Mouse (Mus musculus) ovary, postnatal 14 days (tissue): ENCODE results near the gene Pus7.
"Not testable (repeated sequence)": the region's sequence is repeated elsewhere in the genome, so short reads cannot be mapped to it uniquely, and the experiment has no call there.

Source experiments
- DNase-seq: peaks from one replicate; pipeline ENCODE4 v3.0.0; 2022; ENCODE audit warnings: low spot score

Pus7 gene

DNA sequence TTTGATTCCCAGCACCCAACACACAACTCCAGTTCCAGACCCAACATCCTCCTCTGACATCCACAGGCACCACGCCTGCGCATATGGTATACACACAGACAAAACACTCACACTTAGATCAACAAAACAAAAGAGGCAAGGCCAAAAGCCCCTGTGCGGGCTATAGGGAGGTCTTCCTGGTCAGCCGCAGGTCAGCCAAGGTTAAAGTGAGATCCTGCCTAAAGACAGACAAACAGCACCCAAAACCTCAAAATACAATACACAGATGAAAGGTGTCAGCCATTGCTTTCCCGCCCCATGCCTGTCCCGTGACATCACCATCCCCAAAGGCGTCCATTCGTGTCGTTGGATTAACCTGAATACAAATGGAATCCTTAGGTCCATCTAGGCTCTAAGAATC is 27.9 kb downstream of the Pus7 start:
- no peak for DNase-seq

DNA sequence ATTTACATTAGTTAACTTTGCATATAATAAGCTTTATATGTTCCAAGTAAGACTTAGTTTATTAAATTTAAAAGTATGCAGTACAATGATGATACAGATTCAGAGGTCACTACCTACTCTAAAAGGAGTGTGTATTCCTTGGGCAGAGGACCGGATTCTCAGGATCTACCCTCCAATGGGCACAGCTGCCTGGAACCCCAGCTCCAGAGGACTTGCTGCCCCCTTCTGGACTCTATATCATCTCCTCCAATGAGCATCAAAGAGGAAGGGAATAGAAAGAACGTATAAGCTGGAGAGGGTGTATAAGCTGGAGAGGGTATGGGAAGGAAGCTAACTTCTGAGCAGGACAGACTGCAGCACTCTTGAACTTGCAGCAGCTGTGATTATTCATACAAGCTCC is 33.6 kb downstream of the Pus7 start:
- no peak for DNase-seq

DNA sequence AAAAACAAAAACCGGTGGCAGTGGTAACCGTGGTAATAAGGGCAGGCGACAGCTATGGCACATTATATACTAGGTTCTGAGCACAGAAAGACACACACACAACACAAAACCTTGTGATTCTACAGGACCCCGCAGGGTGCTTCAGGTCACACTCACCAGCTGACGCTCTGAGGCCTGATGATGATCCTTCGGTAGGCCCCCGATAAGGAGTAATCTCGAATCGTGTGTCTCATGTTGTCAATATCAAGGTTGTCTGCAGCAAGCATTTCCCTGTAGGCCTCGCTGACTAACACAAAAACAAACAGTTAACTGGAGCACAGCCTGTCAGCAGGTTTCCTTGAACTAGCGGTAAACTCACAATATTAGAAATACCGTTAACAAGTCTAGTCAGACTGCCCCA is 40.2 kb downstream of the Pus7 start:
- DNase-seq = no peak

DNA sequence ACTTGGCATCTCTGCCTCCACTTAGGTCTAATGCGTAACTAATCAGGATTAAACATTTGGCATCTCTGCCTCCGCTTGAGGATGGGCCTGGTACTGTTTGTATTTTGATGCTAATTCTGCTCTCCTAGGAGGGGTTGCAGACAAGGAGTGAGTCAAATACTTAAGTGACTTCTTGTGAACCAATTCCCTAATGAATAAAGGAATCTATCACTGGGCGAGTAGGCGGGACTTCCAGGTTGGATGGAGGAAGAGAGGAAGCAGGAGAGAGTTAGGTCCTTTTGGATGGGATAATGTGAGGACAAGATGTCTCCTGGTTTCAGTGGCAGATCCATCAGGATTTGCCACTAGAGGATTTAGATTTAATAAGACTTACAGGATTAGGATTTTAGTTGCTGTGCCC is 46.4 kb downstream of the Pus7 start:
- DNase-seq = no peak

DNA sequence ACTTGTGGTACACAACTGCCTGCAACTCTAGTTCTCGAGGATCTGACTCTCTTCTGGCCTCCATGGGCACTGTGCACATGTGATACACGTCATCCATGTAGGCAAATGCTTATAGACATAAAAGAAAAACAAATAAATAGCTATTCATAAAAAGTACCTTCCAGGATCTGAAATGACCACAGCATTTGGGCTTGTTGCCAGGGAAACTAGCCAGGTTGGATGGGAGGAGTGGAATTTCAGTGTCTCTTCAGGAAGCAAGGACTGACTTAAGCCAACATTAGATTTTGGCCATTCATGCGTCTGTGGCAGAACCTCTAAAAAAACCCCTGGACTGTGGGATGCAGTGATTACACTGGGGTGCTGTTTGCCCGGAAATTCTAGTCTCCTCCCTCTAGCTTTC is 47.1 kb downstream of the Pus7 start:
- DNase-seq = no peak

DNA sequence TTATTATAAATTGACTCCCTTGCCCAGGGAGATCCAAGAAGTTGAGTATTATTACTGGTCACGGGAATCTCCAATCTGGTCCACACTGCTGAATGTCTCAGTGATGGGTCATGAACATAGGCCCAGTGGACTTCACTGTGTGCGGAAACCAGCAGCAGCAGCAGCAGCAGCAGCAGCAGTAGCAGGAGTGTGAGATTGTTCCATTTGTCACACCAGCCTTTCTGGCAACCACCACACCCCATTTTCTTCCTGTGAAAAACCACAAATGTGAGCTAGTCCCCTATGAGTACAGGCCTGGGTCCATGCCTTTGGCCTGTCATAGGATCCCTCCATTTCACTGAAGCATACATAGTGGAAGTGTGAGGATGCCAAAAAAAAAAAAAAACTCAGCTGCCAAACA is 61.6 kb downstream of the Pus7 start:
- no peak for DNase-seq

DNA sequence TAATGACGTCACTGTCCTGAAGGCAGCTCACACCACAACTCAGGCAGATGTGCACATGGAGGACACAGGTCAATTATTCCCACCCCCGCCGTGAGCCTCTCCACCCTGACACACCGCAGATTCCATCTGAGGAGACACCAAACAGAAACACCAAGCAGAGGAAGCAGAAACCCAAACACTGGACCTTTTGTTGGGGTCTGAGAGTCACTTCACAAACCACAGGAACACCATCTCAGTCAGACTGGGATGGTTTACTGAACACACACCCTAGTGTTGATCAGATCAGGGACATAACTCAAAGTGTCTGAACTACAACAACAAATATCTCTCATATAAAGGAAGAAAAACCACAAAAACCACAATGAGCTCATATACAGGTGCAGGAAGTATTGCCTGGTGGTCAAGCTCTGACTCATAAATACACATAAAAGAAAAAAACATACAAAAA is 64.6 kb downstream of the Pus7 start:
- no peak for DNase-seq

DNA sequence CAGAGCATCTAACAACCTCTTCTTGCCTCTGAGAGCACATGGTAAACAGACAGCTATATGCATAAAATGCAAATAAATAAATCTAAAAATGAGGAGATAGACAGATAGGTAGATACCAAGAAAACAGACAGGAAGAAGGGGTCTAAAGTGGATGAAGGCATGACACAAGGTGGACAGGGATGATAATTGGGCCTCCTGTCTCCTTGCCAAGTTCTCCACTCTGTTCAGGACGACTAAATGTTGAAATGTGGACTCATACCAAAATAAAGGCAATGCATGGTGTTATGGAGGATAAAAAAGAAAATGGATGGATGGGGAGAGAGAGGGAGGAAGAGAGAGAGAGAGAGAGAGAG is 65.4 kb downstream of the Pus7 start:
- DNase-seq = no peak

DNA sequence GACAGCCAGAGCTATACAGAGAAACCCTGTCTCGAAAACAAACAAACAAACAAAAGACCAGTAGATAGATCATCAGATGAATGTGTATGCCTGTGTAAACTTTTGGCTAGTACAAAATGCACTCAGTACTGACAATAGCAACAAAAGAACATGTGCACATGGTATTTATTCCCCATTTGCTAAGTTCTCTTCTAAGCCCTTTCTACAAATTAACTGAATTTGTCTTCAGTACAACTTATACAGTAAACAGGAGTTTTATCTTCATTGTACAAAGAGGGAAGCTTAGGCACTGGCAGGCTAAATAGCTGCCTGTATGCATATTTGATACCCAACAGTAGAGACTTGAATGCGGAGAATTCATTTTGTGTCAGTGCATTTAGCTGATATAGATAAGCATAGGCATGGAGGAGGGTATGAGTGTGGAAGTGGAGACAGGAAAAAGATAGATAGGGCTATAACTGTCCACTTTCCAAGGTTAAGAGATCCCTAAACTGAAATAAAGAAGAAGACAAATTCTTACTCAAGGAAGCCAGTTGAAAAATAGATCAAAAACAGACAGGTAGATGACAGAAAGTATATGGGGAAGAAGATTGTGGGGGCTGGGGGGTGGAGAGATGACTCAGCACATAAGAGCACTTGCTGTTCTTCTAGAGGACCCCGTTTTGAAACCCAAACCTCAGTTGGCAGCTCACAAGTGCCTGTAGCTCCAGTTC is 65.9 kb downstream of the Pus7 start:
- no peak for DNase-seq

DNA sequence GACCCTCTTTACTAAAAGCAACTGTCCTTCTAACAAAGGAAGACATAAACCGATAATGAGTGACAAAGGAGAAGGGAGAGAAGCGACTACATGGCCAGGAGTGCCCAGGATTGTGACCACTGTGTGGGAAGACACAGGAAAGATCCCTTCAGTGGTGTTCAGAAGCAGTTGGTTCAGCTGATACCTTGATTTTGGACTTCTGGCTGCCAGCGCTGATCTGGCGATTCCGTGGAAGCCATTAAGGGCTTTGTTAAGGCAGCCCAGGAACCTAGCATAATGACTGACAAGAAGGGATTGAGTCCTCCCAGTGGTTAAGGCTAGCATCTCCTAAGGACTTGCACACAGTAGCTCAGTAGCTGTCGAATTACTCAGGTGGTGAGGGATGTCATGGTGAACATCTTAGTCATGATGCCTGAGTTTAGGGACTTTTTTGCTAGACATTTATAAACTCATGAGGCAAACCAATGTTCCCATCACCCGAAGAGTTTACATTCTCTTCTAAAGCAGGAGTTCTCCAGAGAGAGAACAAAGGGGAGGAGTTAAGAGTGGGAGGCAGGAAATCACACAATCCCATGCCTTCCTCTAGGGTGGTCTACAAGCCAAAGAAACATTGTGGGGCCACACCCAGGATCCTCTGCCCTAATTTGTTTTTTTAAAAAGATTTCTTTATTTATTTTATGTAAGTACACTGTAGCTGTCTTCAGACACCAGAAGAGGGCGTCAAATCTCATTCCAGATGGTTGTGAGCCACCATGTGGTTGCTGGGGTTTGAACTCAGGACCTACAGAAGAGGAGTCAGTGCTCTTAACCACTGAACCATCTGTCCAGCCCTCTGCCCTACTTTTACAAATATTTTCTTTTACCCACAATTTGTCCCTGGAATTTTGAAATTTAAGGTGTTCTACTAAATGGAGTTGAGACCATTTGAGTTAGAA is 69.8 kb downstream of the Pus7 start:
- DNase-seq = no peak

DNA sequence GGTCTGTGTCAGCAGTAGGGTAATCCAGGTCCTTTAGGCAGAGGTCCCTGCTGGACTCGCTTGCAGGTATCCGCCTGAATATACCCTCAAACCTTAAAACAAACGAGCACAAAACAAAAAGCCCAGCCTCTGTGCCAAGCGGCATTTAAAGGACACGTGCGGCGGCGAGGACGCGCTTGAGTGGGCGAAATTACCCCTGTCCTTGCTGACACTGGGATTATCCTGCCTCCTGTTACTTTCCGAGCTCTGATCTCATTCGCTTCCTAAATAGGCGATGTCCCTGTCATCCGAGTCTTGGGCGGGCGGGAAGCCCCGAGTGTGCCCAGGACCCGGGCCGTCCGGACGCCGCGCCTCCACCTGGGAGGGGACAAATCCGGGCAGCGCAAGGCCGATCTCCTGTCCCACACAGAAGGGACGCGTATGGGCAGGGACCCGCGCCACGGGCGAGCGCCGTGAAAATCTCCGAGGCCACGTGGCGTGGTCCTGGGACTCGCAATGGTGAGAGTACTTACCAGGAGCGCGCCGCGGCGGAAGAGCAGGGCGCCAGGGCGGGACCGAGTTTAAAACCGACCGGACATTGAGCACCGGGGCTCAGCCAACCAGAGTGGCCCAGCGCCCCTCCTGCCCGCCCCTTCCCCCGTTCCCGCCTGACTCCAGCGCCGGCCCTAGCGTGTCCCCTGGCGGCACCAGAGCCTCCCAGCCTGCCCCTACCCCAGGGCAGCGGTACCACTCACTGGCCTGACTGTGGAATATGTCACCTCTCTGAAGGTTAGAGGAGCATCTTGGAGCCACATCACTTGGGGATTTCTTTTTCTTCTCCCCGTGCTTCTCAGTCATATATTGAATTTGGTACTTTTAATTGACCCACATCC is 71.1 kb downstream of the Pus7 start:
- peak; percentile 66 for DNase-seq

DNA sequence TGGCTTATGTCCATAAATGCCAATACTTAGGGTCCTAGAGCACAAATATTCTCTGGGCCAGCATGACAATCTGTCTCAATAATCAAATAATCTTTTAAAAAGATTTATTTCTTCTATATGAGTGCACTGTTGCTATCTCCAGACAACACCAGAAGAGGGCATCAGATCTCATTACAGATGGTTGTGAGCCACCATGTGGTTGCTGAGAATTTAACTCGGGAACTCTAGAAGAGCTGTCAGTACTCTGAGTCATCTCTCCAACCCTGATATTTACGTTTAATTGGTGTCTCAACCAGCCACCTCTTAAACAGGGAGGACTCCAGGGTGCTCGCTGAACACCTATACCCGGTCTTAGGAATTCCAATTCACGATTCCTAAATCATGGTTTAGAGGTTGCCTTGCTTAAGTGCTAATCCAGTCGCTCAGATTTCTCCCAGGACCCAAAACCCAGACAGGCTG is 71.8 kb downstream of the Pus7 start:
- DNase-seq = not testable (repeated sequence)

DNA sequence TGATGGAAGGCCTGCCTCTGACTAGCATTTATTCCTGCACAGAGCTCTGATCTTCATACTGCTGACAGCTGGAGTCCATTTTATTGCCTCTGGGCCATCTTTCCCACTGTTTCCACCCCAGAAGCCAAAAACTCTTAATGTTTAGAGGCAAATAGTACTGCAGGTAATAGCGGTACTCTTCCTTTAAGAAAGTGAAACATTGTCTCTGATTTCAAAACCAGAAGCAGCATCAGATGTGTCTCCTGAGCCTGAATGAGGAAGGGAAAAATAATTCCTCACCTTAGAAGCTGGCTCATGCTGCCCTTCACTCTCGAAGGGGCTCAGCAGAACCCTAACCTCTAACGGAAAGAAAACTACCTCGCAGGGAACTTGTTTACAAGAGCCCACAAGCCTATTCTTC is 72.3 kb downstream of the Pus7 start:
- no peak for DNase-seq

DNA sequence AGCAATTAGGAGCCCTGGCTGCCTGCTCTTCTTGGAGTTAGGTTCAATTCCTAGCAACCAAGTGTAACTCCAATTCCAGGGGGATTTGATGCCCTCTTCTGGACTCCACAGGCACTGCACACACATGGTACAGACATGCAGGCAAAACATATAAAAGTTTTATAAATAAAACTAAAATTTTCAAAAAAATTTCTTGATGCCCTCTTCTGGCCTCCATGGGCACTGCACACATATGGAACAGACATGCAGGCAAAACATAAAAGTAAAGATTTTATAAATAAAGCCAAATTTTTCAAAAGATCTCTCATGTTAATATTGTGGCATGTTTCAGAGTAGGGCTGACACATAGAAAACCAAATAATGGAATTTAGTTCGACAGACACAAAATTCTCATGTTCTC is 73.8 kb downstream of the Pus7 start:
- no peak for DNase-seq

DNA sequence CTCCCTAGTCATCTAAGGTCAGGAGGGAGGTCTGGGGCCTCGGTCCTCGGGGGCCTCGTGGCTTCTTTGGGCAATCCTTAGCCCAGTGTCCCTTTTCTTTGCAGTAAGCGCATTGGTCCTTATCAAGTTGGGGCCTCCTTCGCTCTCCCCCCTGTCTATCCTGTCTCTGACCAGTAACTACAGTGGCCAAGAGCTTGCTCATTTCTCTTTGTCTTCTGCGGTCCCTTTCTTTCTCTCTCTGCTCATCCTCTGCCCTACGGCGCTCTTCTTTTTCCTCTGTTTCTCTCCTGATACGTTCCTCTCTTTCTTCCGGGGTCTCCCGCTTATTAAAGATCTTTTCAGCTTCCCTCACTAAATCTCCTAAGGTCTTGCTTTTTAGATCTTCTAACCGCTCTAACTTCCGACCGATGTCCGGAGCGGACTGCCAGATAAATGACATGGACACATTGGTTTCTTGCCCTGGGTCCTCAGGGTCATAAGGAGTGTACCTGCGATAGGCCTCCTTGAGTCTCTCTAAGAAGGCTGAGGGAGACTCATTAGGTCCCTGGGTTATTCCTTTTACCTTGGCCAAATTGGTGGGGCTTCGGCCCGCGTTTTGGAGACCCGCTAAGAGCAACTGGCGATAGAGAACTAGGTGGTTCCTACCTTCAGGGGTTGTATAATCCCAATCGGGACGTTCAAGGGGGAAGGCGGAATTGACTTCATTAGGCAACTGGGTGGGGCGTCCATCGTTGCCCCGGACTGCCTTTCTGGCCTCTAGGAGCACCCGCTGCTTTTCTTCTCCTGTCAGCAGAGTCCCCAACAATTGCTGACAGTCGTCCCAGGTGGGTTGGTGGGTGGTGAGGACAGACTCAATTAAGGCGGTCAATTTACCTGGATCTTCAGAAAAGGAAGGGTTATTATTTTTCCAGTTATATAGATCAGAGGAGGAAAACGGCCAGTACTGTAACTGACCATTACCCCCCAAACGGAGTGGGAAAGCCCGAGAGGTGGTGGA is 76.6 kb downstream of the Pus7 start:
- not testable (repeated sequence) for DNase-seq

DNA sequence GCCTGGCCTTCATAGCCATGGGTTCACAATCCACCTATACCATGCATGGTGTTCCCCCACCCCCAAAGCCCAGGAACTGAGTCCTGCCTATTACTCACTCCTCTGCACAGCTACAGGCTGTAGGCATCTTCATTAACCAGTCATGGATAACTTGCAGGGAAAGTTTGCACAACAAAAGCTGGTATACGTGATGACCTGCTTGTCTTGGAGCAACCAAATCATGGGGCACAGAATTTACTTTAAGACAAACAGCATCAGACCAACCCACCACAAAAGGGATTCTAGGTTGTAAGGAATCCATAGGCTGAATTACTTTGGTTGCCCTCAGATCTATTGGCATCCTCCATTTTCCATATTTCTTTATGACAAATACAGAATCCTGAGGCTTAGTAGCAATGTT is 86.1 kb downstream of the Pus7 start:
- DNase-seq = no peak
